Mouse (Mus musculus) forebrain, embryonic 10.5 days (tissue): ENCODE results near the gene Neurod2. TPM values are rescaled to one million over a fixed set of nuclear protein-coding genes. Genes with fewer than 3 reads are reported as not detected.
A peak's percentile ranks its signal among the peaks of the same experiment; 100 is the strongest.

ENCODE experiments used
- DNase-seq: peaks from one replicate; pipeline ENCODE4 v3.0.0-alpha.2; 2017; ENCODE audit warnings: low spot score; ENCODE audit errors: extremely low spot score
- H3K27ac ChIP-seq: fragments of 300-500 bp; sonication (generic); 2 replicates; pipeline ENCODE4 v1.5.1; 2016; ENCODE audit warnings: mild to moderate bottlenecking
- H3K27me3 ChIP-seq: fragments of 300-500 bp; sonication (generic); 2 replicates; pipeline ENCODE4 v1.6.1; 2016; ENCODE audit warnings: mild to moderate bottlenecking; ENCODE audit not compliant: poor library complexity, severe bottlenecking
- H3K36me3 ChIP-seq: fragments of 300-500 bp; sonication (generic); replicated peaks from 2 replicates; pipeline ENCODE4 v1.6.1; 2016; ENCODE audit warnings: mild to moderate bottlenecking, moderate library complexity
- H3K4me1 ChIP-seq: fragments of 300-500 bp; sonication (generic); 2 replicates; pipeline ENCODE4 v1.6.1; 2016
- H3K4me3 ChIP-seq: fragments of 300-500 bp; sonication (generic); 2 replicates; pipeline ENCODE4 v1.5.1; 2016; ENCODE audit warnings: mild to moderate bottlenecking, moderate library complexity
- H3K9me3 ChIP-seq: fragments of 300-500 bp; sonication (generic); 2 replicates; pipeline ENCODE4 v1.6.1; 2016; ENCODE audit warnings: mild to moderate bottlenecking, moderate library complexity
- WGBS: fragments of 180-500 bp; shearing (Covaris S2); methylation state at CpG from one replicate; pipeline ENCODE4 v1.1.7; 2016; 5-methylcytosine and 5-hydroxymethylcytosine counted together
- polyA plus RNA-seq: library from polyadenylated mRNA; unstranded; fragments of >200 nt; fragmentation: Nextera tagmentation; extraction: Ambion mirVana; gene quantifications from 2 replicates; pipeline ENCODE4 v1.2.1, GENCODE M21; 2016

Gene Neurod2
- polyA plus RNA-seq, 1 experiment from 2014 or later = 0.14 TPM

DNA sequence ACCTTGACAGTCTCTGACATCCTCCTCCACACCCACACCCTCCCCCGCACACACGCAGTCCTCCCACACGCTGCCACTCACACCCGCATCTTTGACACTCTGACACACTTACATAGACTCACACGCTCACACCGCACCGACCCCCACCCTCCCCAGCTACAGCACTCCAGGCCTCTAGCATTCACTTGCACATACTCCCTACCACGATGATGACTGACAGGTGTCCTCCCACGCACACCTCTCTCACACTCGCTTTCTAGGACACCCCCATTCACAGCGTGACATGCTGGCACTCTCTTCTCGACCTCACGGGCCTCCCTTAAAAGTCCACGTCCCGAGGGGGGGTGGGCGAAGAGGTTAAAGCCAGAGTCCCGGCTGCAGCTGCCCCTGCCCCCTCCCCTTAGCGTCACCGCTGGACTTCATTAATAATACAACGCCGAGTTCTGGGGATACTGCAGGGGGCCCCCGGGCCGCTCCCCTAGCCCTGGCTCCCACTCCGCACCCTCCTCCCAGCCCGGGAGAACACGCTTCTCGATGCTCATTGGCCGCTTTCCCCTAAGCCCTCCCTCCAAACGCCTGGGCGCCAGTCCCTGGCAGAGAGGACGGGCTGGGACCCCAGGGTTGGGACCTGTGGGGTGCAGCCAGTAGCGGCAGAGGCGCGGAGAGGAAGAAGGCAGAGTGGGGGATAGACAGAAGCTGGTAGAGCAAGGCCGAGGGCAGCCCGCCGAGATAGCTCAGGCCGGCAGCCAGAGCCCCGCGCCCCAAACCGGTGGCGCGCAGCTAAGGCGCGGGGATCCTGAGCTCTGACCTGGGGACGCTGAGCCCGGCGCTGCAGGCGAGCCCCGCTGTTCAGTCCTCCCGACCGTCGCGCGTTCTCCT, 18.9 kb upstream of the Neurod2 start, which contains the start of gene Ppp1r1b:
Gene Ppp1r1b (plus strand): TSS at position 322 of the 879 bp plus-strand sequence.
- Histone ChIP-seq H3K4me3 (peak within 1 kb of the TSS; percentile 54), H3K27me3 (peaks cover 100% of the 10 kb centered on the region), H3K36me3 (no peaks in the 10 kb centered on the region), H3K27ac (no peak within 1 kb of the TSS; the same call in 1 of the 2 replicates), H3K4me1 (peaks cover 41% of the 10 kb centered on the region), H3K9me3 (no peaks in the 10 kb centered on the region)
- WGBS = under 1% methylated on average over 55 of the region's 55 CpGs
- DNase-seq = no peak

DNA sequence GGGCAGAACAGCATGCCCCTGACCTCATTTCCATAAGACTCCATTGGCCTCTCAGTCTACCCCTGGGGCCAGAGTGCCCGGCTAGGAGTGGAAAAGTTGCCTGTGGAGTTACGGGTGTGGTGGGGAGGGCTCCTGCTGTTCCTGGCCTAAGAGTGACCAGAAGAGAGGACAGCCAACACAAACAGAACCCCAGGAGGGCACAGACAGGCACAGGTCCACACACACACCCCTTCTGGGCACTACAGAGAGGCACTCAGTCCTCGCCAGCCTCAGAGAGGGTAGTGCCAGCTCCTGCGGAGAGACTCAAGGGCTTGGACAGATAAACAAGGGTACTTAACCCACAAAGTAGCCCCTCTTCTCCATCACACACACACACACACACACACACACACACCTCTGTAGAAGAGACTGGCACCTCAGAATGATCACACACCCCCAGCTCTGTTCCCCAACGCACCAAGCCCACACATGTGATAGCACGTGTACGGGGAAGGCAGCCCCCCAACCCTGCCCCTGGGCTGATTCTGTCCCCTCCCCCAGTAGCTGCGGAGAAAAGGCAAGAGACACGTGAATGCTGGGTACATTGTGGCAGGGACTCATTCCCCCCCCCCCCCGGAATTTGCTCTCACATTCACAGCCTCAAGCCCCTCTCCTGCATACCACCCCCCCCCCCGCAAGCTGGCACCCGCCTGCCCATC, 18.1 kb upstream of the Neurod2 start:
- no peak for DNase-seq
- H3K4me3 ChIP-seq = peak overlapping the region; percentile 54

DNA sequence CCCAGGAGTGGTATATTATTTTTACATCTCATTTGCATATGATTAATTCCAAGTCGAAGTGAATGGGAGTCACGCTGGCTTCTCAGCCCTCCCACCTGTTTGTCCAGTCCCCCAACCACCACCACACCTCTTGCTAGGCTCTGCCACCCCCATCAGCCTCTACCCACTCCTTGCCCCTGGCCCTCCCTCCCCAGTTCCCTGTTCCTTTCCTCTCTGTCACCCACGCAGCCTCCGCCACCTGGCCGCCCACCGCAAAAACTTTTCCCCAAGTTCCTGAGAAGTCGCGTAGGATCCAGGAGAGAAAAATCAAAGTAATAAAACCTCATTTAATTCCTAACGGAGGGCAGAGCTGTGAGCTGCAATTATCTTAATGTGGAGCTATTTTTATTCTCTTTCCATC, 16.7 kb upstream of the Neurod2 start:
- no peak for DNase-seq
- Histone ChIP-seq H3K9me3 (no peaks in the 10 kb centered on the region), H3K4me3 (no peak overlapping the region), H3K4me1 (peaks cover 56% of the 10 kb centered on the region), H3K36me3 (no peaks in the 10 kb centered on the region), H3K27ac (no peak overlapping the region), H3K27me3 (peaks cover 100% of the 10 kb centered on the region)
- 6% methylated on average over 9 of the region's 9 CpGs for WGBS

More for the DNA sequence above, 18.1 kb upstream of the Neurod2 start:
- WGBS = 6% methylated on average over 11 of the region's 12 CpGs
- Histone ChIP-seq H3K36me3 (no peaks in the 10 kb centered on the region), H3K27me3 (peaks cover 100% of the 10 kb centered on the region), H3K27ac (no peak overlapping the region), H3K4me1 (peaks cover 45% of the 10 kb centered on the region), H3K9me3 (no peaks in the 10 kb centered on the region)

DNA sequence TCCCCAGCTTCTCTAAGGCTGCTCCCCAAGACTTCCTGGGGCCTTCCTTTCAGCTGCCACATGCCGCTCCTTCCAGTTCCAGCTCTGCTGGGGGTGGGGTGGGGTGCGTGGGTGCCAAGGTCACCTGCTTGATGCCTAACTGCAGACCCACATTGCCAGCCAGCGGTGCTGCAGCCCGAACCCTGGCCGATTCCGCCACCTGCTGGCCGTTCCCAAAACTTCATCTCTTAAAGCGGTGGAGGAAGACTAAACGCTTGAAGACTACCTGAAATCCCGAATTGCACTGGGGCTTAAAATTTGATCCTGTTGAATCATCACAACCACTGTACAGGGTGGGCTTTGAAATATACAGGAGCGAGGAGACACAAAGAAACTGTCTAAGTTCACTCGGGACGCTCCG, 15.8 kb upstream of the Neurod2 start:
- 1% methylated on average over 14 of the region's 14 CpGs for WGBS
- Histone ChIP-seq H3K9me3 (no peaks in the 10 kb centered on the region), H3K27me3 (peaks cover 99% of the 10 kb centered on the region), H3K27ac (no peak overlapping the region), H3K36me3 (no peaks in the 10 kb centered on the region), H3K4me3 (peak overlapping the region; percentile 36), H3K4me1 (peaks cover 56% of the 10 kb centered on the region)
- DNase-seq = peak; percentile 79

DNA sequence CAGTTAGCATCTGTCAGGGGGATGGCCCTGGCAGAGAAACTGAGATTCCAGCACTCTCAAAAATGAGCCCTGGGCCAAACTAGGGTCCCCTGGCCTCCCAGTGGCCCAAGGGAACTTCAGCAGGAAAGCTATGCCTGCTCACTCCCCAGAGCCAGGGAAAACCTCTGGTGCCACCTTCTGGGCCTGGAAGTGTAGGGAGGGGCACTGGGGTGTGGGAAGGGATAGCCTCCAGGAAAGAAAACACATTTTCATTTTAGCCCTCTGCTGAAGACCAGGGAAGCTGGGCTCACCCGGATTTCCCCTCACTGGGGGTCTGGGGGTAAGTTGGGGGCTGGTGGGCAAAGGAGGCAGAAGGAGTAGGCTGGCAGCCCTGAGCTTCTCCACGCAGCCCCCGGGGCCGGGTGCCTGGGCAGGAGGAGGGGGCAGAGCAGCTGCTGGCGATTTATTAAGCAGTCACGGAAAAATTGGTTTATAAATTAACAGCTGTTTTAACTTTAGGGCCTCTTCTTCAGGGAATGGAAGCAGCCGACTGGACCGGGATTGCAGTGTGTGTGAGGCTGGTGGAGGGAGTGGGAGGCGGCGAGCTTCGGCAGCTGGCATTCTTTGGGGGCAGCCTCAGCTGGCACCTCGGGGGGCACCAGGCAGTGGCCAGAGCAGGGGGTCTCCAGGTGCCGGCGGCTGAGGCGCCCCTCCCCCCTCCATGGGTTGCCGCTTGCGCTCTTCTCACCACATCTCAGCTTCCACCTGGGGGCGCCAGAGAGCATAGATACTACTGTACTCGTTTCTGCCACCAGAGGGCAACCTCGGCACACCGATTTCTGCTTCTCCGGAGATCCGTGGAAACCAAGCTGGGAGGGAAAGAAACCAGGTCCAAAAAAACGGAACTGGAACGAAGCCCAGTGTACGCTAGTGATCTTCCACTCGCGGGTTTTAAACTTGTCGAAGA, 12.8 kb upstream of the Neurod2 start:
- H3K9me3 ChIP-seq = no peaks in the 10 kb centered on the region
- no peak overlapping the region for H3K27ac ChIP-seq
- H3K4me1 ChIP-seq = peaks cover 56% of the 10 kb centered on the region
- H3K4me3 ChIP-seq = peak overlapping the region; percentile 36
- no peaks in the 10 kb centered on the region for H3K36me3 ChIP-seq
- peaks cover 99% of the 10 kb centered on the region for H3K27me3 ChIP-seq
- peak; percentile 92 for DNase-seq
- 3% methylated on average over 28 of the region's 29 CpGs for WGBS

DNA sequence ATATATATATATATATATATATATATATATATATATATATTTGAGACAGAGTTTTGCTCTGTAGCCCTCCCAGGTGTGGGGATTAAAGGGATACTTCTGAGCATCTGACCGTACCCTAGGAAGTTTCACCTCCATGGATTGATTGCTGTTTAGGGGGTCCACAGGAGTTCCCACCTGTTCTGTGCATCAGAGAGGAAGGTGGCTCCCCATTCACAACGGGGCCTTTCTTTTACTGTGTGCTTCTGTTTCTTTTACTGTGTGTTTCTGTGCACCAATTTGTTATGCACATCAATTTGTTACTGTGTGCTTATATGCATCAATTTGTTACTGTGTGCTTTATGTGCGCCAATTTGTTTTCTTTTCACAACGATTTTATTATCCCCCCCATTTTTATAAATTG, 11.7 kb upstream of the Neurod2 start:
- no peak for DNase-seq
- peaks cover 99% of the 10 kb centered on the region for H3K27me3 ChIP-seq
- H3K4me1 ChIP-seq = peaks cover 45% of the 10 kb centered on the region
- 58% methylated on average over 4 of the region's 4 CpGs for WGBS
- H3K36me3 ChIP-seq = no peaks in the 10 kb centered on the region
- no peak overlapping the region for H3K4me3 ChIP-seq
- H3K9me3 ChIP-seq = no peaks in the 10 kb centered on the region
- H3K27ac ChIP-seq = no peak overlapping the region

DNA sequence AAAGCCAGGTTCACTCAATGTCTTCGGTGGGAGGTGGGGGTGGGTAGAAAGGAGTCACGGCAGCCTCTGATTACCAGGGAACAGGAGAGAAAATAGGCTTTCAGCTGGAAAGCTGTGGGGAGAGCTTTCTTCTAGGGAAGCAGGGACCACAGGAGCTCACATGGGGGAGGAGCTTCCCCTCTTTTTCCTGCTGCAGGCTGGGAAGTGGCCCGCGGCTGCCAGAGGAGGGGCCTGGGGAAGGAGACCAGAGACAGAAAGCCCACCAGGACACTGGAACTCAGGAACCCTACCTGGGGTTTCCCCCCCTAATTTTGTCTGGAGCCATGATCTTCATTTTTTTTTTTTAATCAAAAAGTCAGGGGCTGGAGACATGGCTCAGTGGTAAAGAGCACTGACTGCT, 11.1 kb upstream of the Neurod2 start:
- WGBS = 5% methylated on average over 4 of the region's 4 CpGs
- H3K9me3 ChIP-seq = no peaks in the 10 kb centered on the region
- DNase-seq = no peak
- H3K27ac ChIP-seq = no peak overlapping the region
- peaks cover 99% of the 10 kb centered on the region for H3K27me3 ChIP-seq
- H3K4me1 ChIP-seq = peaks cover 40% of the 10 kb centered on the region
- no peaks in the 10 kb centered on the region for H3K36me3 ChIP-seq
- no peak overlapping the region for H3K4me3 ChIP-seq

DNA sequence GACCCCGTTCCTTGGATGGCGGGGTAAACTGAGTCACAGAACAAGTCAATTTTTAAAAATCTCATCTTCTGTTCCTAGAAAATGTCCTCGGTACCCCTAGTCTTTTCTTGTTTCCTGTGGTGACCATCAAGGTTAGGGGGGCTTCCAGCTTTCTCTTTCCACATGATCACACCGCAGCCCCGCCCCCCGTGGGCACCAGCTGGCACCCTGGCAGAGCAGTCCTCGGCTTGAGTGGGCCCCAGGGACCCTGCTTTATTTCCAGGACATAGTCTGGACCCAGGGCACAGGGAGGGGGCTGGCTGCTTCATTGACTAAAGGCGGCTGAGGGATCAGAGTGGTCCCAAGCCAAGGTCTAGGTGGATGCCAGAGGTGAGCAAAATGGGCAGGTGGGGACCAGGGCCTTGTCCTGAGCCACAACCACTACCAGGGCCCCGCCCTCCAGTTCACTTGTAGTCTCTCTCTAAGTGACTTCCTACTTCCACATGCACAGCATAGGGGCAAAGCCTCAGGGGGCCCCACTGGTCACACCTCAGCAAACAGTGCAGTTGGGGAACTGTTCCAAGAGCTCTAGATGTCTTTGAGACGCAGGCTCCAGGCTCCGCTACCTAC, 10.3 kb upstream of the Neurod2 start:
- Histone ChIP-seq H3K27me3 (peaks cover 99% of the 10 kb centered on the region), H3K9me3 (no peaks in the 10 kb centered on the region), H3K4me1 (peaks cover 39% of the 10 kb centered on the region), H3K27ac (no peak overlapping the region), H3K36me3 (no peaks in the 10 kb centered on the region), H3K4me3 (peak overlapping the region; percentile 57)
- peak; percentile 15 for DNase-seq
- 5% methylated on average over 11 of the region's 11 CpGs for WGBS

DNA sequence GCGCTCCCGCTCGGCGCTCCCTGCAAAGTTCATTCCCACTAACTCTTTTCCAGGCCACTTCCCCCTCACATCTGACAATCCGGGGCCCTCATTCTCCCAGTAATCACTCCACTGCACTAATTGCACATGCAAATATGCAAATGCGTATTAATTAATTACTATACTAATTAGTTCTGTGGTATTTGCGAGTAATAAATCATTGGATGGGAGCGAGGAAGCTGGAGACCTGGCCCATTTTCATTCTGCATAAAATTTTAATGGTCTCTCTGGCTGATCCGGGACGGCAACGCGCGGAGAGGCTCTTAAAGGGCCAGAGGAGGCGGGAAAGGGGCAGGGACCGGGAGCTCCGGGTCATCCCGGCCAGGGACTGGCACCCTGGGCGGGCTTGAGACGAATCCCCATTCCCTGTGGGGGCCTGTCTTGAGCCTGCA, 9.6 kb upstream of the Neurod2 start:
- no peaks in the 10 kb centered on the region for H3K9me3 ChIP-seq
- H3K27ac ChIP-seq = no peak overlapping the region
- WGBS = under 1% methylated on average over 19 of the region's 19 CpGs
- DNase-seq = no peak
- peaks cover 99% of the 10 kb centered on the region for H3K27me3 ChIP-seq
- peaks cover 46% of the 10 kb centered on the region for H3K4me1 ChIP-seq
- peak overlapping the region; percentile 57 for H3K4me3 ChIP-seq
- no peaks in the 10 kb centered on the region for H3K36me3 ChIP-seq

DNA sequence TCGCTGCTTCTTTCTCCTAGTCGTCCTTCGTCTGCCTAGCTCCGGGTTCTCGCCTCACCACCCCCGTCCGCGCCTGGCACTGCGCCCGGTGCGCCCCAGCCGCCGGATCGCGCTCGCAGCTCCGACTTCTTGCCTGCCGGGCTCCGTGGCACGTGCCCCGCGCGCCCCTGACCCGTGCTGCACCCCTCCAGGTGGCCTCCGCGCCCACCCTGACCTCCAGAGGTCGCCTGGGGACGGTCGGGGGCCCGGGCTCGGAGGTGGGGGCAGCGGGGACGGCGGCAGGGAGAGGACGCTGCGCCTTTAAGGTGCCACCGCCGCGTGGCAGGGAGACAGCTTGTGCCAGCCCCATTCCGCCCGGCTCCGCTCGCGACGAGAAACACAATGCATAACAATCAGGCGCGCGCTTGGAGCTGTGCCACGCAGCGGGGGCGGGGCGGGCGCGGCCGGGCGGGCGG, 9.1 kb upstream of the Neurod2 start:
- 2% methylated on average over 52 of the region's 57 CpGs for WGBS
- peak overlapping the region; percentile 68 for H3K27ac ChIP-seq

DNA sequence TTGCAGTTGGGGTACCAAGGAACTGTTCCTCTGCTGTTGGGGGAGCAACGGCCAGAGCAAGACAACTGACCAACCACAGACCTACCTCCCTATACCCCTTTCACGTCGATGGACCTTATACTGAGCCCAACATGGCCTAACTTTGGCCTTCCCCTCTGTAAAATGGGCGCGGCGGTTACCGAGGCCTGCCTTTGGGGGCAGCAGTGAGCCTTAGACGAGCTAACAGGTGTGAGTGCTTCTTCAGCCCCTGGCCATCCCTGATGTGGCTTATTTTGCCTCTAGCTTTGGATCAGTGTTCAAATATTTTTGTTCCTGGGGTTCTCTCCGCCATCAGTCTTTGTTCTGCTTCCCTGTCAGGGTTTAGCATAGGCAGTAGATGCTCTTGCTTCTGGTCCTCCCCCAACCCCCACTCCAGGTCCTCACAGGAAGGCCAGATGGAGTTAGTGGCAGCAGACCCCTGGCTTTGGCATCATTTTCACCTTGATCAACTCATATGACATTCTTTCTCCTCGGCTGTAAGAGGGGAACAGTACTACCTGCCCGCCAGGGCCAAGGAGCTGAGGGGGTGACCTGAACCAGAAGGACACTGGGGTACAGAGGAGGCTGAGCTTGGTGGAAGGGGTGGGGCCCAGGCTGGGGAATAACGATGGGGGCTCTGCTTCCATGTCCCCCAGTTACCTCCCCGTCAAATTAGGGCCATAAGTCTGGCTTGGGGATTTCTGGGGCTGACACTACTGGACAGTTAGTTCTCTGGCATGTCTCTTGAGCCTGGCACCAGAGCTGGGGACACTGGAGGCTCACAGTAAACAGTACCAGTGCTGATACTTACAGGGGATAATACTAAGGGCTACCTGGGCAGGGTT, 7.0 kb upstream of the Neurod2 start:
- DNase-seq = no peak
- H3K9me3 ChIP-seq = no peaks in the 10 kb centered on the region
- peaks cover 99% of the 10 kb centered on the region for H3K27me3 ChIP-seq
- H3K4me3 ChIP-seq = no peak overlapping the region
- WGBS = 15% methylated on average over 13 of the region's 13 CpGs
- no peaks in the 10 kb centered on the region for H3K36me3 ChIP-seq
- no peak overlapping the region for H3K27ac ChIP-seq
- peaks cover 36% of the 10 kb centered on the region for H3K4me1 ChIP-seq

More for the DNA sequence above, 9.1 kb upstream of the Neurod2 start:
- Histone ChIP-seq H3K4me1 (peaks cover 50% of the 10 kb centered on the region), H3K9me3 (no peaks in the 10 kb centered on the region), H3K27me3 (peaks cover 99% of the 10 kb centered on the region), H3K4me3 (peak overlapping the region; percentile 57), H3K36me3 (no peaks in the 10 kb centered on the region)
- DNase-seq = no peak
